Mouse (Mus musculus) hindbrain, embryonic 11.5 days (tissue): ENCODE results near the gene Rtkn. TPM values are rescaled to one million over a fixed set of nuclear protein-coding genes. Genes with fewer than 3 reads are reported as not detected.

Experiments used
- ATAC-seq: fragments of 200-750 bp; cut with Nextera tagmentation; 2 replicates; pipeline ENCODE4 v1.8.0; 2017; ENCODE audit warnings: mild to moderate bottlenecking, moderate TSS enrichment, moderate library complexity; ENCODE audit not compliant: low FRiP score
- DNase-seq: peaks from one replicate; pipeline ENCODE4 v3.0.0-alpha.2; 2015; ENCODE audit warnings: low spot score
- H3K27ac ChIP-seq: fragments of 300-500 bp; sonication (generic); 2 replicates; pipeline ENCODE4 v1.5.1; 2014; ENCODE audit warnings: mild to moderate bottlenecking, low read depth, low read length
- H3K27me3 ChIP-seq: fragments of 300-500 bp; sonication (generic); 2 replicates; pipeline ENCODE4 v1.6.1; 2014; ENCODE audit warnings: mild to moderate bottlenecking, low read length, moderate library complexity, mixed read lengths; ENCODE audit not compliant: control insufficient read depth, insufficient read depth
- H3K36me3 ChIP-seq: fragments of 300-500 bp; sonication (generic); 2 replicates; pipeline ENCODE4 v1.6.1; 2014; ENCODE audit warnings: mild to moderate bottlenecking, low read length, moderate library complexity, mixed read lengths; ENCODE audit not compliant: control insufficient read depth, insufficient read depth
- H3K4me1 ChIP-seq: fragments of 300-500 bp; sonication (generic); replicated peaks from 2 replicates; pipeline ENCODE4 v1.6.1; 2014; ENCODE audit warnings: low read length, mixed read lengths; ENCODE audit not compliant: control insufficient read depth, insufficient read depth
- H3K4me2 ChIP-seq: fragments of 300-500 bp; sonication (generic); replicated peaks from 2 replicates; pipeline ENCODE4 v1.6.1; 2014; ENCODE audit warnings: mild to moderate bottlenecking, low read depth, low read length
- H3K4me3 ChIP-seq: fragments of 300-500 bp; sonication (generic); 2 replicates; pipeline ENCODE4 v1.5.1; 2014; ENCODE audit warnings: low read depth, low read length
- H3K9ac ChIP-seq: fragments of 300-500 bp; sonication (generic); 2 replicates; pipeline ENCODE4 v1.6.1; 2014; ENCODE audit warnings: low read depth, low read length
- H3K9me3 ChIP-seq: fragments of 300-500 bp; sonication (generic); 2 replicates; pipeline ENCODE4 v1.6.1; 2016; ENCODE audit warnings: low read length; ENCODE audit not compliant: control insufficient read depth
- WGBS: fragments of 180-500 bp; shearing (Covaris S2); extraction: QIAGEN DNeasy Blood & Tissue Kit; methylation state at CpG from one replicate; pipeline ENCODE4 v1.1.7; 2014; 5-methylcytosine and 5-hydroxymethylcytosine counted together
- polyA plus RNA-seq: library from polyadenylated mRNA; unstranded; fragments of >200 nt; fragmentation: Nextera tagmentation; extraction: Ambion mirVana; gene quantifications from 2 replicates; pipeline ENCODE4 v1.2.1, GENCODE M21; 2014

The Rtkn gene
- polyA plus RNA-seq, 1 experiment from 2014 or later, result 17.7 TPM

GRCm38 (mm10) chr6:83132176-83132919 lies 2.9 kb upstream of the Rtkn start:
- no peak for ATAC-seq
- no peaks in the 10 kb centered on the region for H3K9me3 ChIP-seq
- 88% methylated on average over 9 of the region's 9 CpGs for WGBS

GRCm38 (mm10) chr6:83134226-83134625 lies 1.0 kb upstream of the Rtkn start:
- Histone ChIP-seq H3K9ac (no peak overlapping the region), H3K4me1 (peaks cover 9% of the 10 kb centered on the region; the same call in 1 of the 2 replicates), H3K27ac (no peak overlapping the region), H3K4me2 (no peak overlapping the region), H3K4me3 (no peak overlapping the region), H3K9me3 (no peaks in the 10 kb centered on the region), H3K27me3 (no peaks in the 10 kb centered on the region), H3K36me3 (no peaks in the 10 kb centered on the region)
- ATAC-seq (no peak), DNase-seq (no peak)
- WGBS, result 68% methylated on average over 3 of the region's 3 CpGs

More at GRCm38 (mm10) chr6:83132176-83132919, 2.9 kb upstream of the Rtkn start:
- H3K4me3 ChIP-seq, result no peak overlapping the region
- no peak overlapping the region for H3K9ac ChIP-seq
- H3K36me3 ChIP-seq, result no peaks in the 10 kb centered on the region
- H3K4me1 ChIP-seq, result peaks cover 6% of the 10 kb centered on the region; the same call in 1 of the 2 replicates
- no peak overlapping the region for H3K27ac ChIP-seq
- no peak overlapping the region for H3K4me2 ChIP-seq
- no peak for DNase-seq
- H3K27me3 ChIP-seq, result no peaks in the 10 kb centered on the region

GRCm38 (mm10) chr6:83135571-83136161 lies 403 bp downstream of the Rtkn start:
- Histone ChIP-seq H3K27me3 (no peaks in the 10 kb centered on the region), H3K36me3 (no peaks in the 10 kb centered on the region), H3K4me3 (peak overlapping the region; percentile 62), H3K4me1 (peaks cover 9% of the 10 kb centered on the region; the same call in 1 of the 2 replicates), H3K9me3 (no peaks in the 10 kb centered on the region), H3K9ac (peak overlapping the region; percentile 53; the same call in 1 of the 2 replicates), H3K4me2 (peak overlapping the region; percentile 87), H3K27ac (no peak overlapping the region)
- ATAC-seq (no peak), DNase-seq (peak; percentile 37)
- WGBS, result 6% methylated on average over 37 of the region's 37 CpGs

- ATAC-seq (no peak; the same call in 1 of the 2 replicates), DNase-seq (no peak)
- 15% methylated on average over 5 of the region's 5 CpGs for WGBS
- peak overlapping the region; percentile 87 for H3K4me2 ChIP-seq
- peaks cover 9% of the 10 kb centered on the region; the same call in 1 of the 2 replicates for H3K4me1 ChIP-seq
- H3K27ac ChIP-seq, result peak overlapping the region; percentile 99
- H3K36me3 ChIP-seq, result no peaks in the 10 kb centered on the region
- H3K9ac ChIP-seq, result peak overlapping the region; percentile 96
- H3K27me3 ChIP-seq, result no peaks in the 10 kb centered on the region; the same call in 1 of the 2 replicates
- peak overlapping the region; percentile 62 for H3K4me3 ChIP-seq
- no peaks in the 10 kb centered on the region for H3K9me3 ChIP-seq
Observed at GRCm38 (mm10) chr6:83136291-83136880, 1.1 kb downstream of the Rtkn start.

- peak; percentile 83 for ATAC-seq
- Histone ChIP-seq H3K27ac (peak overlapping the region; percentile 99), H3K36me3 (no peaks in the 10 kb centered on the region), H3K9me3 (no peaks in the 10 kb centered on the region), H3K4me3 (peak overlapping the region; percentile 62), H3K9ac (peak overlapping the region; percentile 96), H3K4me1 (peaks cover 12% of the 10 kb centered on the region), H3K27me3 (no peaks in the 10 kb centered on the region; the same call in 1 of the 2 replicates), H3K4me2 (peak overlapping the region; percentile 87)
- DNase-seq, result peak; percentile 89
- under 1% methylated on average over 26 of the region's 26 CpGs for WGBS
Observed at GRCm38 (mm10) chr6:83136881-83137575, 1.8 kb downstream of the Rtkn start.

GRCm38 (mm10) chr6:83137576-83137950 lies 2.3 kb downstream of the Rtkn start:
- peak; percentile 92 for DNase-seq
- peak overlapping the region; percentile 96 for H3K9ac ChIP-seq
- H3K4me1 ChIP-seq, result peaks cover 17% of the 10 kb centered on the region
- H3K27me3 ChIP-seq, result no peaks in the 10 kb centered on the region; the same call in 1 of the 2 replicates
- peak; percentile 78 for ATAC-seq
- WGBS, result under 1% methylated on average over 12 of the region's 12 CpGs
- peak overlapping the region; percentile 99 for H3K27ac ChIP-seq
- peak overlapping the region; percentile 87 for H3K4me2 ChIP-seq
- no peaks in the 10 kb centered on the region for H3K9me3 ChIP-seq
- H3K4me3 ChIP-seq, result peak overlapping the region; percentile 62
- no peaks in the 10 kb centered on the region for H3K36me3 ChIP-seq

- DNase-seq, result peak; percentile 66
- no peaks in the 10 kb centered on the region for H3K36me3 ChIP-seq
- ATAC-seq, result peak; percentile 60
- peak overlapping the region; percentile 62 for H3K4me3 ChIP-seq
- H3K27ac ChIP-seq, result peak overlapping the region; percentile 99
- H3K4me1 ChIP-seq, result peaks cover 17% of the 10 kb centered on the region
- no peaks in the 10 kb centered on the region for H3K9me3 ChIP-seq
- H3K9ac ChIP-seq, result peak overlapping the region; percentile 96
- H3K4me2 ChIP-seq, result peak overlapping the region; percentile 87
- WGBS, result 0% methylated on average over 11 of the region's 11 CpGs
- H3K27me3 ChIP-seq, result no peaks in the 10 kb centered on the region; the same call in 1 of the 2 replicates
Observed at GRCm38 (mm10) chr6:83138056-83138455, 2.8 kb downstream of the Rtkn start.

- Histone ChIP-seq H3K27ac (no peak overlapping the region), H3K4me3 (no peak overlapping the region), H3K4me1 (peaks cover 17% of the 10 kb centered on the region), H3K9me3 (no peaks in the 10 kb centered on the region), H3K36me3 (no peaks in the 10 kb centered on the region), H3K27me3 (no peaks in the 10 kb centered on the region; the same call in 1 of the 2 replicates), H3K9ac (no peak overlapping the region), H3K4me2 (no peak overlapping the region)
- ATAC-seq (no peak), DNase-seq (no peak)
- WGBS, result 96% methylated on average over 8 of the region's 8 CpGs
Observed at GRCm38 (mm10) chr6:83140044-83140443, 4.8 kb downstream of the Rtkn start.
